Mouse (Mus musculus): ENCODE measurements around the gene Phf13. TPM values are rescaled to one million over a fixed set of nuclear protein-coding genes. Genes with fewer than 3 reads are reported as not detected.
A peak's percentile ranks its signal among the peaks of the same experiment; 100 is the strongest.

Gene Phf13
- polyA plus RNA-seq, 1 experiment: 0.99 TPM

- Histone ChIP-seq H3K4me1 (ENCODE audit: control insufficient read depth) (peaks cover 73% of the 10 kb centered on the region), H3K36me3 (ENCODE audit: control insufficient read depth) (peaks cover 96% of the 10 kb centered on the region), H3K27me3 (ENCODE audit: control insufficient read depth) (no peaks in the 10 kb centered on the region), H3K9me3 (ENCODE audit: control insufficient read depth, low read length) (peaks cover 13% of the 10 kb centered on the region), H3K4me3 (replicated peaks) (no peak overlapping the region)
- TF ChIP-seq TAL1 (IDR thresholded peaks at IDR 0.05; ENCODE audit: low read length) (no peak), GATA1 (IDR thresholded peaks at IDR 0.05; ENCODE audit: low read length) (no peak)
Measured at GRCm38 (mm10) chr4:151968204-151968921, 27.7 kb downstream of the Phf13 start.

- Histone ChIP-seq H3K9me3 (ENCODE audit: control insufficient read depth, low read length) (peaks cover 12% of the 10 kb centered on the region), H3K27me3 (ENCODE audit: control insufficient read depth) (no peaks in the 10 kb centered on the region), H3K4me3 (replicated peaks) (peak overlapping the region; percentile 39), H3K4me1 (ENCODE audit: control insufficient read depth) (peaks cover 84% of the 10 kb centered on the region), H3K36me3 (ENCODE audit: control insufficient read depth) (peaks cover 95% of the 10 kb centered on the region)
- TF ChIP-seq GATA1 (IDR thresholded peaks at IDR 0.05; ENCODE audit: low read length) (no peak), TAL1 (IDR thresholded peaks at IDR 0.05; ENCODE audit: low read length) (no peak)
Measured at GRCm38 (mm10) chr4:151962817-151963216, 33.2 kb downstream of the Phf13 start.

- peaks cover 95% of the 10 kb centered on the region for H3K36me3 ChIP-seq (ENCODE audit: control insufficient read depth)
- peaks cover 96% of the 10 kb centered on the region for H3K4me1 ChIP-seq (ENCODE audit: control insufficient read depth)
- TF ChIP-seq TAL1 (IDR thresholded peaks at IDR 0.05; ENCODE audit: low read length): peak; percentile 87
- TF ChIP-seq GATA1 (IDR thresholded peaks at IDR 0.05; ENCODE audit: low read length): peak; percentile 88
Measured at GRCm38 (mm10) chr4:151960513-151960854, 35.6 kb downstream of the Phf13 start.

GRCm38 (mm10) chr4:151959849-151960512 lies 36.1 kb downstream of the Phf13 start:
- peak overlapping the region; percentile 32 for H3K4me3 ChIP-seq (replicated peaks)
- H3K36me3 ChIP-seq (ENCODE audit: control insufficient read depth): peaks cover 96% of the 10 kb centered on the region
- no peaks in the 10 kb centered on the region for H3K27me3 ChIP-seq (ENCODE audit: control insufficient read depth)
- TF ChIP-seq TAL1 (IDR thresholded peaks at IDR 0.05; ENCODE audit: low read length) (no peak), GATA1 (IDR thresholded peaks at IDR 0.05; ENCODE audit: low read length) (no peak)
- peaks cover 97% of the 10 kb centered on the region for H3K4me1 ChIP-seq (ENCODE audit: control insufficient read depth)
- peaks cover 10% of the 10 kb centered on the region for H3K9me3 ChIP-seq (ENCODE audit: control insufficient read depth, low read length)

More at GRCm38 (mm10) chr4:151960513-151960854, 35.6 kb downstream of the Phf13 start:
- Histone ChIP-seq H3K4me3 (replicated peaks) (peak overlapping the region; percentile 32), H3K9me3 (ENCODE audit: control insufficient read depth, low read length) (peaks cover 12% of the 10 kb centered on the region), H3K27me3 (ENCODE audit: control insufficient read depth) (no peaks in the 10 kb centered on the region)

- H3K4me1 ChIP-seq (ENCODE audit: control insufficient read depth): peaks cover 94% of the 10 kb centered on the region
Measured at GRCm38 (mm10) chr4:151957584-151958315, 38.3 kb downstream of the Phf13 start.

GRCm38 (mm10) chr4:151955791-151956190 lies 40.3 kb downstream of the Phf13 start:
- TF ChIP-seq GATA1 (IDR thresholded peaks at IDR 0.05; ENCODE audit: low read length) (no peak), TAL1 (IDR thresholded peaks at IDR 0.05; ENCODE audit: low read length) (no peak)
- no peaks in the 10 kb centered on the region for H3K9me3 ChIP-seq (ENCODE audit: control insufficient read depth, low read length)
- H3K27me3 ChIP-seq (ENCODE audit: control insufficient read depth): no peaks in the 10 kb centered on the region
- peaks cover 74% of the 10 kb centered on the region for H3K4me1 ChIP-seq (ENCODE audit: control insufficient read depth)
- no peak overlapping the region for H3K4me3 ChIP-seq (replicated peaks)
- H3K36me3 ChIP-seq (ENCODE audit: control insufficient read depth): peaks cover 98% of the 10 kb centered on the region

More at GRCm38 (mm10) chr4:151957584-151958315, 38.3 kb downstream of the Phf13 start:
- TF ChIP-seq GATA1 (IDR thresholded peaks at IDR 0.05; ENCODE audit: low read length): peak; percentile 80; the same call in 1 of the 2 replicates
- peak; percentile 89 for TF ChIP-seq TAL1 (IDR thresholded peaks at IDR 0.05; ENCODE audit: low read length)
- Histone ChIP-seq H3K27me3 (ENCODE audit: control insufficient read depth) (no peaks in the 10 kb centered on the region), H3K36me3 (ENCODE audit: control insufficient read depth) (peaks cover 96% of the 10 kb centered on the region), H3K9me3 (ENCODE audit: control insufficient read depth, low read length) (no peaks in the 10 kb centered on the region), H3K4me3 (replicated peaks) (peak overlapping the region; percentile 45)

GRCm38 (mm10) chr4:151953209-151953608 lies 42.8 kb downstream of the Phf13 start:
- Histone ChIP-seq H3K9me3 (ENCODE audit: control insufficient read depth, low read length) (no peaks in the 10 kb centered on the region), H3K4me1 (ENCODE audit: control insufficient read depth) (peaks cover 66% of the 10 kb centered on the region), H3K27me3 (ENCODE audit: control insufficient read depth) (no peaks in the 10 kb centered on the region), H3K4me3 (replicated peaks) (no peak overlapping the region), H3K36me3 (ENCODE audit: control insufficient read depth) (peaks cover 98% of the 10 kb centered on the region)
- no peak for TF ChIP-seq TAL1 (IDR thresholded peaks at IDR 0.05; ENCODE audit: low read length)
- no peak for TF ChIP-seq GATA1 (IDR thresholded peaks at IDR 0.05; ENCODE audit: low read length)

- TF ChIP-seq TAL1 (IDR thresholded peaks at IDR 0.05; ENCODE audit: low read length) (no peak), GATA1 (IDR thresholded peaks at IDR 0.05; ENCODE audit: low read length) (no peak)
- peaks cover 93% of the 10 kb centered on the region for H3K36me3 ChIP-seq (ENCODE audit: control insufficient read depth)
- H3K9me3 ChIP-seq (ENCODE audit: control insufficient read depth, low read length): no peaks in the 10 kb centered on the region
- no peaks in the 10 kb centered on the region for H3K27me3 ChIP-seq (ENCODE audit: control insufficient read depth)
- H3K4me1 ChIP-seq (ENCODE audit: control insufficient read depth): peaks cover 61% of the 10 kb centered on the region
- no peak overlapping the region for H3K4me3 ChIP-seq (replicated peaks)
Measured at GRCm38 (mm10) chr4:151948497-151949471, 47.3 kb downstream of the Phf13 start.

All from erythroblast, embryonic 14.5 days (primary cell).